Mouse (Mus musculus) olfactory bulb, adult 2 months (tissue): ENCODE data around the gene Abtb2. TPM values are rescaled to one million over a fixed set of nuclear protein-coding genes. Genes with fewer than 3 reads are reported as not detected.

Source experiments
- H3K27ac ChIP-seq: fragments of 200-500 bp; 2 replicates; pipeline ENCODE4 v1.5.1; 2012; ENCODE audit warnings: low read depth, low read length; ENCODE audit not compliant: insufficient read depth
- H3K4me1 ChIP-seq: fragments of 200-500 bp; 2 replicates; pipeline ENCODE4 v1.6.1; 2012; ENCODE audit warnings: low read length; ENCODE audit not compliant: control insufficient read depth, insufficient read depth
- H3K4me3 ChIP-seq: fragments of 200-500 bp; 2 replicates; pipeline ENCODE4 v1.5.1; 2012; ENCODE audit warnings: mild to moderate bottlenecking, low read depth, low read length, moderate library complexity; ENCODE audit not compliant: insufficient read depth
- CTCF ChIP-seq: fragments of 200-500 bp; IDR thresholded peaks from 2 replicates; pipeline ENCODE4 v1.5.1; 2012; ENCODE audit warnings: low read depth, mild to moderate bottlenecking, low read length, moderate library complexity; ENCODE audit not compliant: insufficient read depth
- POLR2A ChIP-seq: fragments of 200-500 bp; IDR thresholded peaks from 2 replicates; pipeline ENCODE4 v1.6.1; 2012; ENCODE audit warnings: mild to moderate bottlenecking, low read depth, low read length, moderate library complexity; ENCODE audit not compliant: insufficient read depth
- WGBS: fragments of 180-500 bp; shearing (Covaris S2); methylation state at CpG from one replicate; pipeline ENCODE4 v1.1.7; 2018; 5-methylcytosine and 5-hydroxymethylcytosine counted together
- polyA plus RNA-seq: library from polyadenylated mRNA; stranded (reverse); fragments of >200 nt; gene quantifications from 2 replicates; pipeline ENCODE4 v1.2.4, GENCODE M21; 2012; ENCODE audit warnings: low replicate concordance; ENCODE audit not compliant: missing spikeins, insufficient read depth, insufficient read length

The Abtb2 gene
- polyA plus RNA-seq, 1 experiment = not detected

DNA sequence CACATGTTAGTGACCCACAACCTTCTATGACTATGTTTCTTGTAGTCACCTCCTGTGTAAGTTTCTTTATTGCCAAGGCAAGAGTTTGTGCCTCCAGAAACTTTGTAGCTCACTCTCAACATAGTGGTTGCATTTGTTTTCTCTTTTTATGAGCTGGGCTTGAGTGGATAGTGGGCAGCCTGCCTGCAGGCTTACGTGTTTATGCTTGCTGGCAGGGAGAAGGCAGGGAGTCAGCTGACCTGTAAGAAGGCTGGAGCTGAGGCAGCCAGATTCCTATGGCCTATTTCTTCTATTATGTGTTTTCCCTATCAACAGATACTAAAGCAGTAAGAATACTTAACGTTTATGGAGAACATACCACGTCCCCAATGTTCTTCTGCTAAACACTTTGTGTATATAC is 130.1 kb downstream of the Abtb2 start:
- WGBS = 62% methylated on average over 3 of the region's 3 CpGs
- no peak for TF ChIP-seq POLR2A
- no peak for TF ChIP-seq CTCF

GRCm38 (mm10) chr2:103700514-103700913 is 134.4 kb downstream of the Abtb2 start:
- H3K27ac ChIP-seq = no peak overlapping the region
- WGBS = 83% methylated on average over 12 of the region's 12 CpGs
- no peak for TF ChIP-seq POLR2A
- no peaks in the 10 kb centered on the region for H3K4me1 ChIP-seq
- no peak overlapping the region for H3K4me3 ChIP-seq

More for the DNA sequence above, 130.1 kb downstream of the Abtb2 start:
- no peak overlapping the region for H3K27ac ChIP-seq
- H3K4me1 ChIP-seq = no peaks in the 10 kb centered on the region
- no peak overlapping the region for H3K4me3 ChIP-seq

- no peak overlapping the region for H3K4me3 ChIP-seq
- H3K4me1 ChIP-seq = peaks cover 7% of the 10 kb centered on the region
- 85% methylated on average over 10 of the region's 10 CpGs for WGBS
- no peak overlapping the region for H3K27ac ChIP-seq
- TF ChIP-seq POLR2A (no peak), CTCF (no peak)
Observed at GRCm38 (mm10) chr2:103703336-103703735, 137.2 kb downstream of the Abtb2 start.

DNA sequence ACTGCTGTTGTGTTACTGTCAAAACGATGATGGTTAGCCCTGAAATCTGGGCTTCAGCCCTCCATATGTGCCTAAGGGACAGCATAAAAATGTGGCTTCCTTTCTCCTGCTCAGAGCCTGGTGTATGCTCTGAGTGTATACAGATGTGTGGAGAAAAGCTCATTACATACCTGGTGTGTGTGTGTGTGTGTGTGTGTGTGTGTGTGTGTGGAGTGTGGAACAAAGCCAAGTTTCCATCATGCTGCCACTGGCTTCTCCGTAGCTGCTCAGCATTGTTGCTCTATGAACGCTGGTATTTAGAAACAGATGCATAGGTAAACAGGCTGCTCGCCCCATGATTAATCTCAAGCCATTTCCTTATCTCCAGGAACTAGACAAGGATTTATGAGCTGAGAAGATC is 137.8 kb downstream of the Abtb2 start:
- H3K27ac ChIP-seq = no peak overlapping the region

DNA sequence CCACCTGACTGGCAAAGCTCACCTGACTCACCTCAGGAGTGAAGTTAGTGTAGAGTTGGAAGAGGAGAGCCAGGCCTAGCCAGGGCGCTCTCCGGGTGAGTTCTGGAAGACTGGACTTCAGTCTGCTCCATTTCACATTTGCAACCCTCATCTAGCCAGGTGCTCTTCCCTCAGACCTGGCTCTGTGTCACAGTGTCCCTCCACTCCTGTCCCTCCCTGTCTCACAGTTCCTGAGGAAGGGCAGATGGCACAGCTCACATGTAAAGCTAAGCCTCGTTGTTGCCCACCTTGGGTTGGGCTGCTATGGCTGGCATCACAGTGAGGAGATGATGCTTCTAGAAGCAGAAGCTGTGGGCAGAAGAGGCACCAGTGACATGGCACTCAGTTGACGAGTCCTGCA is 139.7 kb downstream of the Abtb2 start:
- Histone ChIP-seq H3K4me3 (no peak overlapping the region), H3K4me1 (peaks cover 7% of the 10 kb centered on the region), H3K27ac (no peak overlapping the region)
- WGBS = 90% methylated on average over 4 of the region's 4 CpGs
- TF ChIP-seq CTCF = no peak
- TF ChIP-seq POLR2A = no peak

More for the DNA sequence above, 137.8 kb downstream of the Abtb2 start:
- WGBS = 77% methylated on average over 4 of the region's 4 CpGs
- H3K4me3 ChIP-seq = no peak overlapping the region
- TF ChIP-seq POLR2A = no peak
- peaks cover 7% of the 10 kb centered on the region for H3K4me1 ChIP-seq

DNA sequence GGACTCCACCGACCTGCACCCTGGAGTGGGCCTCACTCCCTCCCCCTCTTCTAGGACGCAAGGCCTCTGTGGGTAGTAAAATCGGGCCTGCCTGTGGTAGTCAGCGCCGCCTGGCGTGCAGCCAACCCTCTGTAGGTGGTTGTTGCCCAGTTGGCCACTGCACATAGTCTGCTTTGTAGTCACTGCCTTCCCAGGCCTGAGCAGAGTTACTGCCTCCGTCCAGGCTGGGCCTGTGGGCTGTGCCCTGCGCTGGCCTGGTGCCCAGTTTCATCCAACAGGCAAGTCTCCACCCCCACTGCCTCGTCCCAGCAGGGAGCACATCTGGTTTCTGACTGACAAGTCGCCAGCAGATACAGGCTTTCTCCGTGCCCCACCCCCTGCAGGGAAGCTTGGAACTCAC is 140.1 kb downstream of the Abtb2 start:
- no peak for TF ChIP-seq CTCF
- no peak for TF ChIP-seq POLR2A
- Histone ChIP-seq H3K27ac (no peak overlapping the region), H3K4me3 (no peak overlapping the region), H3K4me1 (peaks cover 7% of the 10 kb centered on the region)
- WGBS = 38% methylated on average over 11 of the region's 11 CpGs

- peaks cover 7% of the 10 kb centered on the region for H3K4me1 ChIP-seq
- WGBS = 93% methylated on average over 6 of the region's 6 CpGs
- H3K4me3 ChIP-seq = no peak overlapping the region
- no peak overlapping the region for H3K27ac ChIP-seq
- TF ChIP-seq POLR2A (no peak), CTCF (no peak)
Observed at GRCm38 (mm10) chr2:103707056-103707776, 141.1 kb downstream of the Abtb2 start.

GRCm38 (mm10) chr2:103710849-103711248 is 144.7 kb downstream of the Abtb2 start:
- H3K27ac ChIP-seq = no peak overlapping the region
- TF ChIP-seq POLR2A (no peak), CTCF (no peak)
- no peak overlapping the region for H3K4me3 ChIP-seq
- peaks cover 6% of the 10 kb centered on the region for H3K4me1 ChIP-seq
- WGBS = 89% methylated on average over 7 of the region's 7 CpGs

DNA sequence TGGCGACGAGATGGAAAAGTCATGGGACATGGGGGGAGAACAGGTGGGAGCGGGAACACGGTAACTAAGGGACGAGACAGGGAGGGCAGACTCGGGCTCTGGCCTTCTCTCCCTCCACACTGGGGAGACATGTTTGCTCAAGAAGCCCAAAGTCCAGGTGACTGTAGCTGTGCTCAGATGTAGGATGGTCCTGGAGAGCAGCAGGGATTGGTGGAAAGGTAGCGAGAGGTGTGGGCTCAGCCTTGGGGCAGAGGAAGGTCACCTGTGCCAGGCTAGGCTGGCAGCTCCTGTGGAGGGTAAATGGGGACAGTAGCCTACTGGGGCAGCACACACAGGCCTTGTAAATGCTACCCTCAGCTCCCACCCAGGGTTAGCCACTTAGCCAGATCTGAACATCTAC is 147.7 kb downstream of the Abtb2 start:
- no peak overlapping the region for H3K4me3 ChIP-seq

DNA sequence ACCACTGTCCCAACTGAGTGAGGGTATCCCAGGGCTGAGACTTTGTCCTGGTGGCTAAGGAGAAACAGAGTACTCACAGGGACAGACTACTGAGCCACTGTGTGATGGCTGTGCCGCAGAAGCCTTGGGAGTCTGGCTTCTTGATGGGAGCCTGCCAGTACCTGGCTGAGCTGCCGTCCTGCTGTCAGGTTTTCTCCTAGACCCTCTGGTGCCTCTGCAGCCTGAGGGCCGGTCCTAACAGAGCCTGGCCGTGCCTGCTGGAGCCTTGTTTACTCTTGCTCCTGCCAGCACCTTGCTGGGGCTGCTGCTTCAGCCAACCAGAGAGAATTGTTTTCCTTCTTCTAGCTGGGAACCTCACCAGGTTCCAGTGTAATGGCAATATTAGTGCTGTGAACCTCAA is 148.3 kb downstream of the Abtb2 start:
- Histone ChIP-seq H3K4me1 (no peaks in the 10 kb centered on the region), H3K4me3 (no peak overlapping the region), H3K27ac (no peak overlapping the region)
- WGBS = 76% methylated on average over 4 of the region's 4 CpGs
- TF ChIP-seq POLR2A (no peak), CTCF (no peak)

More for the DNA sequence above, 147.7 kb downstream of the Abtb2 start:
- whole genome bisulfite sequencing = 95% methylated on average over 7 of the region's 7 CpGs
- Histone ChIP-seq H3K4me1 (no peaks in the 10 kb centered on the region), H3K27ac (no peak overlapping the region)
- TF ChIP-seq CTCF = no peak
- no peak for TF ChIP-seq POLR2A
